Mouse (Mus musculus) lung, adult 2 months (tissue): ENCODE results near the gene Srxn1.

ENCODE experiments used
- CTCF ChIP-seq: fragments of 200-500 bp; IDR thresholded peaks from 2 replicates; pipeline ENCODE4 v1.5.1; 2011; ENCODE audit warnings: mild to moderate bottlenecking, low read length, control low read depth; ENCODE audit not compliant: insufficient read depth
- POLR2A ChIP-seq: fragments of 200-500 bp; IDR thresholded peaks from 2 replicates; pipeline ENCODE4 v1.6.1; 2011; ENCODE audit warnings: low read depth, mild to moderate bottlenecking, control low read depth, low read length, borderline replicate concordance; ENCODE audit errors: extremely low read depth

DNA sequence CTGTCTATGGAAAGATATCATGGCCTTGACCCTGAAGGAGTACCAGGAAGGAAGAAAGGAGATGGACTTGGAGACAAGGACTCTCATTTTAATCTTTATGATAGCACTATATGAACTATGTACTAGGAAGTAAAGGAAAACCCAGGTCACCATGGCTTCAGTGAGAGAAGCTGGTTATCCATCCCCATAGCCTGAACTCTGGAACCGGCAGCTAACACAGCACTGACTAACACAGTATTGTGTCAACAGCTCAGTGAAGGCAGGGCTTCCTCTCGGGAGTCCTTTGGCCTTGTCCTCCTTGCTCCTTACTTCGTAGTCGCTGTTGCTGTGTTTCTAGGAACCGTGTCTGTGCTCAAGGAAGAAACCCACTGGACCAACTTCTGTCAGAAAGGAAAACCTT lies 4.1 kb downstream of the Srxn1 start:
- TF ChIP-seq CTCF: no peak
- TF ChIP-seq POLR2A: no peak
